Mouse (Mus musculus): ENCODE measurements around the gene Setx.

GRCm38 (mm10) chr2:29230191-29230835 lies 106.3 kb downstream of the Setx start:
- no peak for TF ChIP-seq CTCF (IDR thresholded peaks at IDR 0.05; ENCODE audit: borderline replicate concordance, insufficient read depth, low read length)
- no peak for TF ChIP-seq POLR2A (IDR thresholded peaks at IDR 0.05; ENCODE audit: low read depth, low read length)

Data from embryonic fibroblast, embryonic 13.5 days (primary cell).